Mouse (Mus musculus) olfactory bulb, adult 2 months (tissue): ENCODE measurements around the gene Rnf152. TPM values are rescaled to one million over a fixed set of nuclear protein-coding genes. Genes with fewer than 3 reads are reported as not detected.

Source experiments
- H3K27ac ChIP-seq: fragments of 200-500 bp; 2 replicates; pipeline ENCODE4 v1.5.1; 2012; ENCODE audit warnings: low read depth, low read length; ENCODE audit not compliant: insufficient read depth
- H3K4me1 ChIP-seq: fragments of 200-500 bp; 2 replicates; pipeline ENCODE4 v1.6.1; 2012; ENCODE audit warnings: low read length; ENCODE audit not compliant: control insufficient read depth, insufficient read depth
- H3K4me3 ChIP-seq: fragments of 200-500 bp; 2 replicates; pipeline ENCODE4 v1.5.1; 2012; ENCODE audit warnings: mild to moderate bottlenecking, low read depth, low read length, moderate library complexity; ENCODE audit not compliant: insufficient read depth
- CTCF ChIP-seq: fragments of 200-500 bp; IDR thresholded peaks from 2 replicates; pipeline ENCODE4 v1.5.1; 2012; ENCODE audit warnings: low read depth, mild to moderate bottlenecking, low read length, moderate library complexity; ENCODE audit not compliant: insufficient read depth
- POLR2A ChIP-seq: fragments of 200-500 bp; IDR thresholded peaks from 2 replicates; pipeline ENCODE4 v1.6.1; 2012; ENCODE audit warnings: mild to moderate bottlenecking, low read depth, low read length, moderate library complexity; ENCODE audit not compliant: insufficient read depth
- WGBS: fragments of 180-500 bp; shearing (Covaris S2); methylation state at CpG from one replicate; pipeline ENCODE4 v1.1.7; 2018; 5-methylcytosine and 5-hydroxymethylcytosine counted together
- polyA plus RNA-seq: library from polyadenylated mRNA; stranded (reverse); fragments of >200 nt; gene quantifications from 2 replicates; pipeline ENCODE4 v1.2.4, GENCODE M21; 2012; ENCODE audit warnings: low replicate concordance; ENCODE audit not compliant: missing spikeins, insufficient read depth, insufficient read length

The Rnf152 gene
- polyA plus RNA-seq, 1 experiment, result not detected

DNA sequence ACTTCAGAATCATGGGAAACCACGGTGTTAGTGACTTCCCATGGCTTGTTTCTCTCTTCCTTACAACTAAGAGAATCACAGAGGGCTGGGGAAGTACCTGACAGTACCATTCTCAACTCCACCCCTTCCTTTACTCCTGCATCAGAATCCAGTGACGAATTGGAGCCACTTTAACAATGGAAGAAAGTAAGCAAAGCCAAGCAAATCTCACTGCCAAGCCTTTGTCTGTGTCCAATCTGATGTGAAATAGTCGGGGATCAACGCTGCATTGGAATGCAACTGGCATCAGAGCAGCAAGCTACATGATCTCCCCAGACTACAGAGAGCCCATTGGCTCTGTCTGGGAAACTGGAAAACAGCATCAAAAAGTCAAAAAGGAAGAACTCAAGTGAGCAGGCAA is 31.9 kb downstream of the Rnf152 start:
- WGBS, result 41% methylated on average over 4 of the region's 4 CpGs
- H3K4me1 ChIP-seq, result no peaks in the 10 kb centered on the region
- no peak overlapping the region for H3K4me3 ChIP-seq
- no peak overlapping the region for H3K27ac ChIP-seq
- TF ChIP-seq POLR2A (no peak), CTCF (no peak)

GRCm38 (mm10) chr1:105314010-105314800 is 42.3 kb downstream of the Rnf152 start:
- TF ChIP-seq POLR2A, result no peak
- TF ChIP-seq CTCF, result no peak
- WGBS, result 88% methylated on average over 3 of the region's 3 CpGs
- Histone ChIP-seq H3K27ac (no peak overlapping the region), H3K4me3 (no peak overlapping the region), H3K4me1 (no peaks in the 10 kb centered on the region)

DNA sequence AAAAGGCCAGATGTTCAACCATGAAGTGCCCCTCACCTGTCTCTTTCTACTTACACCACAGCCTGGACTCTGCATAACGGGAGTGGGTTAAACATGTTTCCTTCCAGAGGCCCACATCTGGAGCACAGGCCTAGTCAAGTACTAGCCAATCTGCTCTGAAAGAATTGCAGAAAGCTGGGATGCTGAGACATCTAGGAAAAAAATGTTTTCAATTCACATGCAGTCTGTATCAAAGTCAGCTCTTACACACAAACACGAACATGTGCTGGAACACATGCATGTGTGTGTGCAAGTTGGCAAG is 44.0 kb downstream of the Rnf152 start:
- WGBS, result 90% methylated on average over 2 of the region's 2 CpGs
- Histone ChIP-seq H3K27ac (no peak overlapping the region), H3K4me3 (no peak overlapping the region), H3K4me1 (no peaks in the 10 kb centered on the region)
- TF ChIP-seq POLR2A, result no peak
- no peak for TF ChIP-seq CTCF

DNA sequence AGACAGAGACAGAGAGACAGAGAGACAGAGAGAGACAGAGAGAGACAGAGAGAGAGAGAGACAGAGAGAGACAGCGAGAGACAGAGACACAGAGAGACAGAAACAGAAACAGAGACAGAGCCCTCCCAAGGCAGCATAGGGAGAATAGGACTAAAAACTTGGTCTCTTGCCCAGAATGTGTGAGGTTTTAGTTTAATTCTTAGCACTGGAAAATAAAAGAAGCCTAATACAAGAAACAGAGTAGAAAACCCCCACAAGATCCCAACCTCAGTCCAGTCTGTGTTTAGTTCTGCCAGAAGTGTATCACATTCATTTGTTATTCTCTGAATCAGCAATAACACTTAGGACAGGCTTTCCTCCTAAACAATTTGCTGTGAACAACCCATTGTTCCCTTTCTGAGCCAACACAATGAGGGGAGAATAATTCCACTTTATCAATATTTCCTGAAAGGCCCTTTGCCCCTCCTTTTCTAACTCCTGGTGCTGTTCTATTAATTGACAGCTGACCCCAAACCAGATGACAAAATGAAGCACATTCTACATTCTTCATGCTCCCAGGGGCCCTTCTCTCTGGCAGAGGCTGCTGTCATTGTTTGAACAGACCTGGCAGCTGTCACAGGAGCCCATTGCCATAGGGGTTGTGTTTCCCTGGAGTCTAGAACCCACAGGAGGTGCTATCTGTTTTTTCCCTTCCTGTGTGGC is 44.5 kb downstream of the Rnf152 start:
- H3K4me1 ChIP-seq, result no peaks in the 10 kb centered on the region
- H3K4me3 ChIP-seq, result no peak overlapping the region
- H3K27ac ChIP-seq, result no peak overlapping the region
- WGBS, result 73% methylated on average over 1 of the region's 1 CpGs
- TF ChIP-seq POLR2A (no peak), CTCF (no peak)

DNA sequence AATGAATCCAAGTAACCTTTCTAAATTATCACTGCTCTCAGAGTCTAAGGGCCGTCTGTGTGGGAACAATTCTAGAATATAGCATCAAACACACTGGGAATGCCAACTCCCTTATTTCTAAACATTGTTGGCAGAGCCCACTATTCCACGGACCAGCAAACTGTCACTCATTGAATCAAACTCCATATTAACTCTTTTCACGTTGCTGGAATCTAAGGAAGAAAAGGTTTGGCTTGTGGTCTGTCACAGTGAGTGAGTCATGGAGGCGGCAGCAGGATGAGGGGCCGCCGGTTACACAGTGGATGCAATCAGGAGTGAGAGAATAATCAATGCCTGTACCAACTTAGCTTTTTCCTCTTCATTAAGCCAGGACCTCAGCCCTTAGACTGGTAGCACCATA is 54.3 kb downstream of the Rnf152 start:
- TF ChIP-seq CTCF (no peak), POLR2A (no peak)
- H3K4me3 ChIP-seq, result no peak overlapping the region
- no peak overlapping the region for H3K27ac ChIP-seq
- WGBS, result 35% methylated on average over 6 of the region's 6 CpGs
- peaks cover 3% of the 10 kb centered on the region for H3K4me1 ChIP-seq

DNA sequence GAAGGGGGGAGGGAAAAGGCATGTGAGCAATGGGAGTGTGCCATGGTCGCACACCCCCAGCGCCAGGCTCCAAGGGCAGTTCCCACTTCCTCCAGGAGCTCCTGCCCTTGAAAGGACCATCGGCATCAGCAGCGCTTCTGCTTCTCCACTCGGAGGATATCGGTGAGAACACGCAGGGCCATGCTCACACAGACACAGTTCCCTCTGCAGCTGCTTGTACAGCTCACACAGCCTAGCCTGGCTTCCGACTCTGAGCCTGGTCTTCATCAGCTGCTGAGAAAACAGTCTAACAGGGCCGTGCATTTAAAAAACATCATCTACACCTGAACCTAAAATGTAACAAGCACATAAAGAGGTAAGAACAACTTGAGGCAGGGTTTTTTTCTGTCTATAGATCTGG is 54.7 kb downstream of the Rnf152 start:
- WGBS, result 45% methylated on average over 9 of the region's 9 CpGs
- Histone ChIP-seq H3K4me3 (no peak overlapping the region), H3K27ac (no peak overlapping the region), H3K4me1 (peaks cover 3% of the 10 kb centered on the region)
- TF ChIP-seq CTCF (no peak), POLR2A (no peak)

DNA sequence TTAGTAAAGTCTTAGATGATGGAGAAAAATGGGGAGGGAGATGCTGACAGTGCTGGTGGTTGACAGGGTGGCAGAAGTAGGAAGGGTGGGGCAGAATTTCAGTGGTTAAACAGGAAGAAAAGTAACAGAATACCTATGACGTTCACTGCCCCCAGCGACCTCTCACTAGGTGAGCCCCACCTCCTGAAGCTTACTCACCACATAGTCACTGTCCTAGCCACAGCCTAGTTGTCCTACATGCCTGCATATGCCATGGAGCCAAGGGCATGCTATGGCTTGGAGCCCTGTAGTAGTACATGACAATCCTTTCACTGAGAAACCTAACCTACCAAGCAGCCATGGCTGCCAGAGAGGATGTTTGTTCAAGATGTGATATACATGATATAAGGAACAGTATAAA is 64.7 kb downstream of the Rnf152 start:
- no peaks in the 10 kb centered on the region for H3K4me1 ChIP-seq
- 98% methylated on average over 2 of the region's 2 CpGs for WGBS
- no peak overlapping the region for H3K4me3 ChIP-seq
- no peak for TF ChIP-seq POLR2A
- no peak for TF ChIP-seq CTCF
- H3K27ac ChIP-seq, result no peak overlapping the region

DNA sequence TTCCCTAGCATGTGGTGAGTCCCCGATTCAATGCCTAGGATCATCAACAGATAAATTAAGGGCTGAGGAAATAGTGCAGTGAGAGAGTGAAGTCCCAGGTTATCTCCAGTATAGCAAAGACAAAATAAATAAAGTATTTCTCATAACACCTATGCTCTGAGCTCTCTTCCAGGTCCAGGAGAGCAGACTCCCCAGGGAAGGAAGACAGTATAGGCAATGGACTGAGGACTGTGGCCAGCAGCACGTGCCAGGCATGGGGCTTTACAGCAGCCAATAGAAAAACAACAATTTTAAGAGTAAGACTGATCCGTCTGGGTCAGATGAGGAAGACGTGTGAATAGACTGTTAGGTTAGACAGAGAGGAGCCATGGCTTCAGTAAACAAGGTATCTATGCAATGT is 69.0 kb downstream of the Rnf152 start:
- Histone ChIP-seq H3K27ac (no peak overlapping the region), H3K4me3 (no peak overlapping the region), H3K4me1 (no peaks in the 10 kb centered on the region)
- 85% methylated on average over 4 of the region's 4 CpGs for WGBS
- TF ChIP-seq POLR2A (no peak), CTCF (no peak)

GRCm38 (mm10) chr1:105286906-105287305 is 69.6 kb downstream of the Rnf152 start:
- TF ChIP-seq CTCF (no peak), POLR2A (no peak)

DNA sequence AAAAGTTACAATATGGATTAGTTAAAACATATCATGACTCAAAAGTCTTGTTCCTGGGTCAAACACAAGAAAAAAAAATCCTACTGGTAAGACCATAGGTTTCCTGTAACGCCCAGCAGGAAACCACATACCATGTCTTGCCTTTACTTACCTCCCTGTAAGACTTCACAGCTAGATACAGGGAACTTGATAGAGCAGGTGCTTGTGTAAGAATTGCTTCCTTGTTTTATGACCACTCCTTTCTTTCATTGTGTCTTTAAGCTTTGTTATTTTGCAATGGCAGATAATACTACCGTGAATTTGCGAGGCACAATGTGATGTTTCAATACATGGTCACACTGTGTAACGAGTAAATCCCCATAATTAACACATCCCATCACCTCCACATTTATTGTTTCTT is 71.5 kb downstream of the Rnf152 start:
- no peaks in the 10 kb centered on the region for H3K4me1 ChIP-seq
- TF ChIP-seq POLR2A (no peak), CTCF (no peak)
- 95% methylated on average over 4 of the region's 4 CpGs for WGBS
- H3K4me3 ChIP-seq, result no peak overlapping the region
- H3K27ac ChIP-seq, result no peak overlapping the region

More at GRCm38 (mm10) chr1:105286906-105287305, 69.6 kb downstream of the Rnf152 start:
- 90% methylated on average over 5 of the region's 5 CpGs for WGBS
- Histone ChIP-seq H3K4me3 (no peak overlapping the region), H3K27ac (no peak overlapping the region), H3K4me1 (no peaks in the 10 kb centered on the region)
